Mouse (Mus musculus): ENCODE results near the gene Adat3.
A peak's percentile ranks its signal among the peaks of the same experiment; 100 is the strongest.

Adat3 gene

DNA sequence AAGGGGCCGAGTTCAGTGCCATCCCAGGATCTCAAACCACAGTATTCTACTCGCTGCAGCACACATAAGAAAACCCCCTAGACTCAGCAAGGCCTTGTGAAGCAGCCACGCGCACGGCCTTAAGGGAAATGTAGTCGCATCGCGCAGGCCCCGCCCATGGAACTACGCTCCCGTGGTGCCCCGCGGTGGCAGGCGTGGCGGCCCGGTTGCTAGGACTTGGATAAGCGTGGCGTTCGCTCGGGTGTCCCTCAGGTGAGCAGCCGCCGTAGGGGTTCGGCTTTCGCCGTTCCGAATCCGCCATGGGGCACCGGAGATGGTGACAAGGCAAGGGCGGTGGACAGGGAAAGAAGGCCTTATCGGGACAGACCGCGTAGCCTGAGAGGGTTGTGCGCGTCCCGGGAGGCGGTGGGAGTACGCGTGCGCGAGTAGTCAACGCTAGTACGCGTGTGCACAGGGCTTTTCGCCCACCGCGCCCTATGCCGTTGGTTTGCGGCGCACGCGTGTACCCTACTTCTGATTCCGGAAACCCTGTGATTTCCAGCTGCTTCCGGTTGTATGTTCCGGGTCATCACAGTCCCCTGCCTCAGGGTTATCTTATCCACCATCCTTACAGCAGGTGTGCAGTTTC, at the start of gene Adat3, which contains the start of gene Scamp4:
TSS of gene Adat3 (plus strand) at position 183 of the 628 bp plus-strand sequence.
TSS of gene Scamp4 (plus strand) at position 175 of the 628 bp plus-strand sequence.
- peak; percentile 96 for DNase-seq (ENCODE audit: extremely low spot score, low spot score)

- no peak for DNase-seq (ENCODE audit: extremely low spot score, low spot score)
These were observed 49.1 kb upstream of the Adat3 start for GRCm38 (mm10) chr10:80553575-80553974.

DNA sequence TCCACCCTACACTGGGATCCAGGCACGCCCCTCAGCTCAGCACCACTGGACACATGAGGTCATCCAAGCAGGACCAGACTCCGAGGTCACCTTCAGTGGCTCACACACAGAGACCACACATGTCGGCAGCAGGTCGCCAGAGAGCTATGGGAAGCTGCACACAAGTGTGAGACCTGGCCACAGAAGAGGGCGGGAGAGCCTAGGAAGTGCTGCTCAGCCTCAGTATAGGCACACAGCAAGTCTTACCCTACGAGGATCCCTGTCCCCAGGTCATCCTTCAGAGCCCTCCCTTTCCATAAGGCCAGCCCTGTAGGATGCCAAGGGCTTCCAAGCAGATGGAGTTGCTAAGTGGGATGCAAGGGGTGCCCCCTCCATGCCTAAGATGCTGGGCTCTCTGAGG, 48.7 kb upstream of the Adat3 start:
- DNase-seq (ENCODE audit: extremely low spot score, low spot score) = no peak

- peak; percentile 80 for DNase-seq (ENCODE audit: extremely low spot score, low spot score)
These were observed 45.2 kb upstream of the Adat3 start for GRCm38 (mm10) chr10:80557346-80557965.

- no peak for DNase-seq (ENCODE audit: extremely low spot score, low spot score)
These were observed 43.2 kb upstream of the Adat3 start for GRCm38 (mm10) chr10:80559431-80559830.

DNA sequence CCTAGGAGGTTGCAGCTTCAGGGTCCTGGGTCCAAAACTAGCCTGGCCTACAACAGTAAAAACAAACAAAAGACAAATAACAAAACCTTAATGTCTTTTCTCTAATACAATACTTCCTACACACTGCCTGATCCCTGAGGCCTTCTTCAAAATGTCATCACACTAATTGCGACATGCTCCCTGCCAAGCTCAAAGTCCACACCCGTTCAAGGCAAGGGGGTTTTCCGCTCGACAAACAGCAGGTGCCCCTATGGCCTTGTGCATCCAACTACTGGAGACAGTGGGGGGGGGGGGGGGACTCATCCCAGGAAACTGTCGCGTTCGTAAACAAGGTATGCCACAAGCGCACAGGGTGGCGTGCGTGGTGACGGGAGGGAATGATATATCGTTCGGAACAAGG, 42.1 kb upstream of the Adat3 start:
- no peak for DNase-seq (ENCODE audit: extremely low spot score, low spot score)

- DNase-seq (ENCODE audit: extremely low spot score, low spot score) = peak; percentile 95
These were observed 41.4 kb upstream of the Adat3 start, which contains the start of gene Rexo1 for GRCm38 (mm10) chr10:80561116-80561944. TSS of gene Rexo1 (minus strand) at chr10:80561560.

DNA sequence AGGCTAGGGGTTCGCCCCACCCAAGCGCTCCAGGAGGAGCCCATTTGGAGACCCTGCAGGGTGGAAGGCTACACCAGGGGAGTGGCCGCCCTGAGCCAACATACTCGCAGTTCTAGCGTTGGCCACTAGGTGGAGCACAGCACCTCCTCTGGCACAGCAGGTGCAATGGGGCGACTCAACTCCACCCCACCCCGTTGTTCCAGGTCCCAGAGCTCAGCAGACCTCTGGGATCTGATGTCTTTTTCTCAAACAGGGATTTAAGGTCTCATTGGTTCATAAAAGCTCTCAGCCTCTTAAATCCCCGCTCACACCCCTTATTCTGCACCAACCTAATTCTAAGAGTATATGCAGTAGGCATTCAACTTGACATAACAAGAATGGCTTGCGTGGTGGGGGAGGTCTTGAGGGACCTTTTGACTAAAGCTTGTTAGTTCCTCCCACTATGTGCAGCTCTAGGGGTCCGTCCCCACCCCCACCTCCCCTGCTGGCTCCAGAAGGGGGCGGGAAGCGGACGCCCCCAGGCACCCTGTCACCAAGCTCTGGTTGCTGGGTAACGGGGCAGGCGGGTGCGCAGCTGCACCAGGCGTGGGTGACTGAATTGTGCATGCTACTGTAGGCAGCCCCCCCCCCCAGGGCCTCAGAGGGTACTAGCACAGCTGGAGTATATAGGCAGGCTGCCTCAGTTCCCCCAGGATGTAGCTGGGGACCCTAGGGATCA, 36.1 kb upstream of the Adat3 start:
- DNase-seq (ENCODE audit: extremely low spot score, low spot score) = peak; percentile 91

- DNase-seq (ENCODE audit: extremely low spot score, low spot score) = no peak
These were observed 33.8 kb upstream of the Adat3 start for GRCm38 (mm10) chr10:80568876-80569275.

- peak; percentile 40 for DNase-seq (ENCODE audit: extremely low spot score, low spot score)
These were observed 33.0 kb upstream of the Adat3 start for GRCm38 (mm10) chr10:80569664-80570066.

DNA sequence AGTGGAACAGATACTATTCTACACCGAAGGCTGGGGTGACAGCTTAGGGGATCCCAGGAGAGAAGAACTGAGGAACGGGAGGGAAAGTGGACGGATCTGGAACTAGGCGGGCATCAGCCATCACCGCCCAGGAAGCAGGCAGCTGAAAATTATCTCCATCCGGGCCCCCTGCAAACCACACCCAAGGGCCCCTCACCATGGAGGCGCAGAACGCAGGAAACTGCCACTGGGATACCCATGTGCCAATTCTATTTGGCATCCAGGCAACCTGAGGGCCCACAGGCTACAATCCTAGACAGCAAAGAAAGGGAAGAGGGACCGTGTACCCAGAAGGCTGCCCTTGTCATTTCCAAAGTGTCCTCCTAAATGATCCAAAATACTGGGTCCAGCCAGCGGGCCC, 32.3 kb upstream of the Adat3 start:
- no peak for DNase-seq (ENCODE audit: extremely low spot score, low spot score)

- peak; percentile 27 for DNase-seq (ENCODE audit: extremely low spot score, low spot score)
These were observed 31.5 kb upstream of the Adat3 start for GRCm38 (mm10) chr10:80570871-80571836.

DNA sequence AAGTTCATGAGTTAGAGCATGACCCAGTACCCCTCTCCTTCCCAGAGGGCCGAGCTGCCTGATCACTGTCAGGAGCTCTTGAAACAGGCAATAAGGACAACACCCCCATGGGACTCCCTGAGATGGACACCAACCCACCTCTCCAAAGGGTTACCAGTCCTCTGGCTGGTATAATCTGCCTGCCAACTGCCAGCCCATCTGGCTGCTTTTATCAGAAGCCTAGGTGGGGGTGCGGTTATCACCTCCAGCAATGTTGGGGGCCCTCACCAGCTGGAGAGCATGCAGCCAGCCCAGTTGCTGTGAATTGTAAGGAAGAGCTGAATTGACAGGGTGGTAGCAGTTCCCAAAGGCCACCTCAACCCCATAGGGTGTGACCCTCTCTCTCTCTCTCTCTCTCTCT, 30.2 kb upstream of the Adat3 start:
- no peak for DNase-seq (ENCODE audit: extremely low spot score, low spot score)

- DNase-seq (ENCODE audit: extremely low spot score, low spot score) = no peak
These were observed 28.7 kb upstream of the Adat3 start for GRCm38 (mm10) chr10:80573944-80574343.

GRCm38 (mm10) chr10:80574896-80575295, 27.8 kb upstream of the Adat3 start:
- no peak for DNase-seq (ENCODE audit: extremely low spot score, low spot score)

GRCm38 (mm10) chr10:80575925-80576324, 26.8 kb upstream of the Adat3 start:
- DNase-seq (ENCODE audit: extremely low spot score, low spot score) = no peak

- DNase-seq (ENCODE audit: extremely low spot score, low spot score) = no peak
These were observed 26.1 kb upstream of the Adat3 start for GRCm38 (mm10) chr10:80576351-80577194.

DNA sequence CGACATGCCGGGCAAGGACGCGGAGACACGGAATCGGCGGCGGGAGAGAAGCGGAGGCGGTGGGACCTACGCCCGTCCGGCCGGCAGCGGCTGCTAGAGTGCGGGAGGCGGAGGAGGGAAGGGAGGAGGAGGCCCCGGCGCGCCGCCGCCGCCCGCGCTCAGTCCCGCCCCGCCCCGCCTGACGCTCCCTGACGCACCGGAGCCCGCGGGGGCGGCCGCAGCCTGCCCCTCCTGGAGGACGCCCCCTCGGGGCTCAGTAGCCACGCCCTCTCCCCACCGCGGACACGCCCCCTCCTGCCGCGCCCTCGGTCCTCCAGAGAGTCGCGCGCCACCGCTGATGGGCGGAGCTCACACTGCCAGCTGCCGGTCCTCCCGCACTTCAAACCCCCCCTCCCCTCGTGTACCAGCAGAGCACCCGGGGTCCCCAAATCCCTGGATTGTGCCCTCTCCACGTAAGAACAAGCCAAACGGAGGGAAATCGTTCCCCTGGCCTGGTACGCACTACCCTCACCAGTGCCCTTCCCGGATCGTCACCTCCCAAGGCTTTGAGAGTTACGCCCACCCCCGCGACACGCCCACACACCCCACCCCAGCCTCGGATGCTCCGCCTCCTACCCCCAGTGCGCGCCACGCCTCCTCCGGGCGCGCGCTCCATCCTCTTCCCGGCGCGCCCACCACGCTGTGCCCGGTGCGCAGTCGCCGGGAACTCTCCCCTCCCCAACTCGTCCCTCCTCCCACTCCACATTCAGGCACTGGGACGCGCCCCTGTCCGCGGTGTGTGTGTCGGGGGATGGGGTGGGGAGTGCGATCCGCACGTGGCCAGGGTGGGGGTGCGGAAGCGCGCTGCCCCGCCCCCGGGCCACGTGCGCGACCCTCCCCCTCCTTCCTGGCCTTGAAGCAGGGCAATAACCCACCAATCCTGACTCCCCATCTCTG, 25.2 kb upstream of the Adat3 start, which contains the start of gene Klf16:
TSS of gene Klf16 (minus strand) at position 127 of the 936 bp plus-strand sequence.
- DNase-seq (ENCODE audit: extremely low spot score, low spot score) = peak; percentile 96
